Mouse (Mus musculus): ENCODE measurements at regions not wholly inside any gene's neighbourhood (a gene's known extent, or its start where the extent isn't known, plus 50 kb on each side); places are given as distances from the start of the nearest gene placed in this dataset.
A peak's percentile ranks its signal among the peaks of the same experiment; 100 is the strongest.
"Not testable (repeated sequence)": the region's sequence is repeated elsewhere in the genome, so short reads cannot be mapped to it uniquely, and the experiment has no call there.

GRCm38 (mm10) chrX:68486585-68486984 lies 191.8 kb upstream of the Fmr1 start:
- no peak for TF ChIP-seq CTCF (IDR thresholded peaks at IDR 0.05)
- intact Hi-C loops (cut with DNase I), result no loop called here
- H3K4me3 ChIP-seq, result no peak overlapping the region
- DNase-seq (ENCODE audit: extremely low spot score in 1 of 2, low spot score in 2 of 2), result no peak
- H3K27ac ChIP-seq, result no peak overlapping the region

DNA sequence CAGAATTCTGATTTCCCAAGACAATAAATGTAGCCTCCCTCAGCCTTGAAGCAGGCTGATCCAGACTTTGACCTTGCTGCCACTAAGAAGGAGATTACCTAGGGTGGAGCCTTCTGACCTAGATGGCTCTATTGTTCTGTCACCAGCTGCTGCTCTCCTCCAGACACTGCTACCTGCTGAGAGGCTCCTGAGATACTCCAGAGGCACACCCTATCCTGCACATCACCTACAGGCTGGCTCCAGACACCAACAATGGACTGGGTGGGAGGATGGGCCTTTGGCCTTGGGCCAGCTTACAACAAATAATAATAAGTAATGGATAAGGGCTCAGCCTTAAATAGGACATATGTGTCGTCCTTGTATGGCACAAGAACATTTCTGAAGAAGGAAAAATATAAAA lies 186.3 kb upstream of the Fmr1 start:
- H3K4me3 ChIP-seq; intact Hi-C loops (cut with DNase I); H3K27ac ChIP-seq; DNase-seq (ENCODE audit: extremely low spot score in 1 of 2, low spot score in 2 of 2): not testable (repeated sequence)

GRCm38 (mm10) chrX:68494398-68495143 lies 183.8 kb upstream of the Fmr1 start:
- DNase-seq (ENCODE audit: extremely low spot score in 1 of 2, low spot score in 2 of 2), result no peak
- no peak for TF ChIP-seq CTCF (IDR thresholded peaks at IDR 0.05)
- intact Hi-C loops (cut with DNase I), result no loop called here
- no peak overlapping the region for H3K27ac ChIP-seq
- no peak overlapping the region for H3K4me3 ChIP-seq

DNA sequence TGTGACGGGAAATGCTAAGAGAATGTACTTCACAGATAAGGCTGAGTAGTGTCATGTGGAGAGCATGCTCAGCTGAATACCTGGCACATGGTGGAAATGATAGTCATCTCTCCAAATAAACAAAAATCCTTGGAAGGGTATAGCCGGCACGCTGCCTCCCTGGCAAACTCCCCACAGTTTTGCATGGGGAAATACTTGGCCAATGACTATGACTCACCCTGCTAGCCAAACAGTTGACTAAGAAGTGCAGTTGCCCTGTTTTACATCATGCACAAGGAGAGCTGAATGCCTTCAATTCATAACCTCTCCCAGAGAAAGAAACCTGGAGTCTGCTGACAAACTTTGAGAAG lies 183.2 kb upstream of the Fmr1 start:
- no peak for DNase-seq (ENCODE audit: extremely low spot score in 1 of 2, low spot score in 2 of 2)
- no peak overlapping the region for H3K27ac ChIP-seq
- no peak for TF ChIP-seq CTCF (IDR thresholded peaks at IDR 0.05)
- intact Hi-C loops (cut with DNase I), result no loop called here
- H3K4me3 ChIP-seq, result no peak overlapping the region

- no peak for DNase-seq (ENCODE audit: extremely low spot score in 1 of 2, low spot score in 2 of 2)
- Histone ChIP-seq H3K27ac (no peak overlapping the region), H3K4me3 (no peak overlapping the region)
- intact Hi-C loops (cut with DNase I), result no loop called here
- no peak for TF ChIP-seq CTCF (IDR thresholded peaks at IDR 0.05)
These were observed 182.6 kb upstream of the Fmr1 start for GRCm38 (mm10) chrX:68495751-68496150.

GRCm38 (mm10) chrX:68497886-68498285 lies 180.5 kb upstream of the Fmr1 start:
- no peak overlapping the region for H3K27ac ChIP-seq
- intact Hi-C loops (cut with DNase I), result no loop called here
- H3K4me3 ChIP-seq, result no peak overlapping the region
- DNase-seq (ENCODE audit: extremely low spot score in 1 of 2, low spot score in 2 of 2), result no peak
- no peak for TF ChIP-seq CTCF (IDR thresholded peaks at IDR 0.05)

DNA sequence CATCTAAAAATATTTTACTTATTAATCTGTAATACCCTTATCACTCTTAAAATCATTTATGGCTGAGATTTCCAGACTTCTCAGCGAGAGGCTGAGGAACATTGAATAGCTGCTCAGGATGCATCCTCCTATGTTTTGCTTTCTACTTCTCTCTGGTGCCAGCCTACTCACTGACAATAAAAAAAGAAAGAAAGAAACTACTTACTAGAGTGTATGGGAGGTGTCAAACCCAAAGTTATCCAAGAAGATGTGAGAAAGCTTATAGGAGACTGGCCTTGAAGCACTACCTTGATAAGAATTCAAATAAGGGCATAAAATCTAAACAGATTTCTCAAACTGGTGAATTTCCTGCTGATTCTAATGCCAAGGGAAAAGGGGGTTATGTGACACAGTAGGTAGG lies 175.4 kb upstream of the Fmr1 start:
- Histone ChIP-seq H3K27ac (no peak overlapping the region), H3K4me3 (no peak overlapping the region)
- no peak for TF ChIP-seq CTCF (IDR thresholded peaks at IDR 0.05)
- DNase-seq (ENCODE audit: extremely low spot score in 1 of 2, low spot score in 2 of 2), result no peak
- intact Hi-C loops (cut with DNase I), result loop anchor here (10.0 kb wide), 1 partner anchor 52 kb away; no protein-coding TSS in a partner anchor

DNA sequence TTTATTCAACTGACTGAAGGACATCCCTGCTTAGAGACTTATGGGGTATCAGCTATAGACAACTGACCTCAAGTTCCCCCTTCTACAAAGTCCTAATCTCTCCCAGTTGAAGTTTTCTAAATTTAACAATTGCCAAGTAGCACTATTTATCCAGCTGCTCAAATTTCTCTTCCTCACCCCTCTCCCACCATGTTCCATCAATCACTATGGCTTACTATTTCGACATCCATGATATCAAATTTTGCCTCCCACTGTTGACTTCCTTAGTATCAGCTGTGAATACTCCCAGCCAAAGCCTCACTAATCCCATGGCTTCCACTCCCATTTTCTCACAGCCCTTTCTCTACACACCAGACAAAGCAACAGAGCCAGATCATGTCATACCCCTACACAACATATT lies 170.7 kb upstream of the Fmr1 start:
- no peak for DNase-seq (ENCODE audit: extremely low spot score in 1 of 2, low spot score in 2 of 2)
- no peak overlapping the region for H3K4me3 ChIP-seq
- H3K27ac ChIP-seq, result no peak overlapping the region
- TF ChIP-seq CTCF (IDR thresholded peaks at IDR 0.05), result no peak
- intact Hi-C loops (cut with DNase I), result loop anchor here (10.0 kb wide), 1 partner anchor 47 kb away; no protein-coding TSS in a partner anchor

DNA sequence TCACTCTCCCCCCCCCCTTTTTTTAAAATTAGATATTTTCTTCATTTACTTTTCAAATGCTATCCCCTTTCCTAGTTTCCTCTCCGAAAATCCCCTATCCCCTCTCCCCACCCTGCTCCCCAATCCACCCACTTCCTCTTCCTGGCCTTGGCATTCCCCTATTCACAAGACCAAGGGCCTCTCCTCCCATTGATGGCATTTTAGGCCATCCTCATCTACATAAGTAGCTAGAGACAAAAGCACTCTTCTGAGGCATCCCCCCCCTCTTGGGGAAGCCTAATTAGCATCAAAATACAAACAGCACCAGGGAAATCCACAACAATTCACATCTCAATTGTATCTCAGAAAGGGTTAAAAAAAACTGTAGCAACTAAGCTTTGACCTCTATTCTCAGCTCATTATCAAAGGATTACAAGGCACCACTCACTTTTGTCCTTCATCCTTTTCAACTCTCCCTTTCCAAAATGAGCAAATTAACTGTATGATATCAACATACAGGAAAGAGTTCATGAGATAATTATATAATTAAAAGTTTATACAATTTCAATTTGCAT lies 166.1 kb upstream of the Fmr1 start:
- intact Hi-C loops (cut with DNase I), result no loop called here
- no peak for TF ChIP-seq CTCF (IDR thresholded peaks at IDR 0.05)
- no peak overlapping the region for H3K4me3 ChIP-seq
- no peak overlapping the region for H3K27ac ChIP-seq
- DNase-seq (ENCODE audit: extremely low spot score in 1 of 2, low spot score in 2 of 2), result no peak

DNA sequence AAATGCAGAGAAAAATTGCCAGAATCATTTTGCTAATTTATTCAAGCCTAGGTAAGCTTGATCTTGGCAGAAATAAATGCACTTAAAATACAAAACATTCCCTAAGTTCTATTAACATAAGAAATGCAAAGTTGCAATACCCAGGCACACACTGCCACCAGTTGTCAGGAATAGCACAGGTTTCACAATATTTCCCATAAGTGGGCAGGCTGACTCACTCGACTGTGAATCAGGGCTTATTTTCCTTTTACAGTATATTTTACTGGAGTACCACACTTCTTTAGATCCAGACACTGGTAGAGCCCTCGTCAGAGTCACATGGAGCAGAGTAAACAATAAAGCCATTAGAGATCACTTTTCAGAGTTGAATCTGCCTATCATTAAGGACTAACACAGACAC lies 131.8 kb upstream of the Fmr1 start:
- TF ChIP-seq CTCF (IDR thresholded peaks at IDR 0.05), result no peak; the same call in 1 of the 2 replicates
- peak in 1 of 2 experiments; percentile 11 for DNase-seq (ENCODE audit: extremely low spot score in 1 of 2, low spot score in 2 of 2)
- Histone ChIP-seq H3K27ac (no peak overlapping the region), H3K4me3 (no peak overlapping the region)
- intact Hi-C loops (cut with DNase I), result no loop called here

DNA sequence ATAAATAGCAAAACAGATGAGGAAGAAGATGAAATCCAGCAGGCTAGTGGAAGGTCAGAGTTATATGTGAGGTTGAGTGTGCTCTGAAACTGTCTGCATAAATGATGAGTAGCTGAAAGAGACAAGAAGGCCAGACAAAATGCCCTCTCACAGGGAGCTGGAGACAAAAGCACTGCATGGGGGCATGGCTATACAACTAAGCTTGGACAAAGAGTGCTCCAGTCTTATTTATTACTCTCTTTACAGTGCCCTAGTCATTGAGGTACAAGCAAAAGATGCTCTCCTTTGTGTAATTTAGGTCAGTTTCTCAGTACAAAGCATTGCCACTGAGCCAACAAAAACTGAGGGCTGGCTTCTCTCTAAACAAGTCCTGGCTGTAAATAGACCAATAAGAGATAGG lies 124.3 kb upstream of the Fmr1 start:
- intact Hi-C loops (cut with DNase I), result loop anchor here (10.0 kb wide), 2 partner anchors 49 to 1899 kb away; no protein-coding TSS in a partner anchor
- no peak for TF ChIP-seq CTCF (IDR thresholded peaks at IDR 0.05)
- no peak overlapping the region for H3K27ac ChIP-seq
- no peak for DNase-seq (ENCODE audit: extremely low spot score in 1 of 2, low spot score in 2 of 2)
- no peak overlapping the region for H3K4me3 ChIP-seq

- Histone ChIP-seq H3K27ac (no peak overlapping the region), H3K4me3 (no peak overlapping the region)
- TF ChIP-seq CTCF (IDR thresholded peaks at IDR 0.05), result no peak
- DNase-seq (ENCODE audit: extremely low spot score in 1 of 2, low spot score in 2 of 2), result no peak
- intact Hi-C loops (cut with DNase I), result loop anchor here (10.0 kb wide), 2 partner anchors 53 to 1903 kb away; no protein-coding TSS in a partner anchor
These were observed 120.6 kb upstream of the Fmr1 start for GRCm38 (mm10) chrX:68557717-68558116.

DNA sequence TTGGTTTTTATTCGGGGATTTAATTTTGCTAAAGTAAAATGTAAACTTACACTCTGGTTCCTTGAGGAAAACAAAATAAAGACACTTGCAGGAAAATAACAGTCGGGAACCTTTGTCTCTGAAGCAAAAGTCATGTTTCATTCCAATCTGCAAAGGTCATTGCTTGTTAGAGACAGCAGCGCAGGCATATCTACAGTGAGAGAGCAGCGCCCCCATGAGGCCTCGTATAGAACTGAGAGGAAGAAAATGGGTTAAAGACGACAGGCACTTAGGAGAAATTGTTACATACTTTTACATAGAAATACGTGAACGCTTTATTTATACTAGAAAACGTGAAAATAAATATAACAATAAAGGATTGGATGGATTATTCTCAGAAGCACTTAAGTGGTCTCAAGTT lies 93.1 kb upstream of the Fmr1 start:
- intact Hi-C loops (cut with DNase I), result loop anchor here (10.0 kb wide), 1 partner anchor 270 kb away; no protein-coding TSS in a partner anchor
- DNase-seq (ENCODE audit: extremely low spot score in 1 of 2, low spot score in 2 of 2), result peak; percentile 15 to 42
- H3K27ac ChIP-seq, result no peak overlapping the region
- H3K4me3 ChIP-seq, result no peak overlapping the region
- peak; percentile 67 for TF ChIP-seq CTCF (IDR thresholded peaks at IDR 0.05)

Measured in left cerebral cortex, adult 2 months (tissue).